Mouse (Mus musculus) intestine, postnatal 0 days (tissue): ENCODE measurements around the gene Ugt1a2. TPM values are rescaled to one million over a fixed set of nuclear protein-coding genes. Genes with fewer than 3 reads are reported as not detected.

ENCODE experiments used
- ATAC-seq: fragments of 200-750 bp; cut with Nextera tagmentation; 2 replicates; pipeline ENCODE4 v1.8.0; 2017; ENCODE audit warnings: mild to moderate bottlenecking, moderate TSS enrichment, moderate library complexity
- H3K27ac ChIP-seq: fragments of 300-500 bp; sonication (generic); 2 replicates; pipeline ENCODE4 v1.5.1; 2014; ENCODE audit warnings: mild to moderate bottlenecking, low read depth, low read length, moderate library complexity
- H3K27me3 ChIP-seq: fragments of 300-500 bp; sonication (generic); replicated peaks from 2 replicates; pipeline ENCODE4 v1.6.1; 2014; ENCODE audit warnings: low read length, mixed read lengths; ENCODE audit not compliant: control insufficient read depth, insufficient read depth
- H3K36me3 ChIP-seq: fragments of 300-500 bp; sonication (generic); 2 replicates; pipeline ENCODE4 v1.6.1; 2014; ENCODE audit warnings: mild to moderate bottlenecking, moderate library complexity; ENCODE audit not compliant: control insufficient read depth, insufficient read depth
- H3K4me1 ChIP-seq: fragments of 300-500 bp; sonication (generic); replicated peaks from 2 replicates; pipeline ENCODE4 v1.6.1; 2014; ENCODE audit warnings: antibody characterized with exemption, low read length, mixed read lengths; ENCODE audit not compliant: control insufficient read depth, insufficient read depth
- H3K4me2 ChIP-seq: fragments of 300-500 bp; sonication (generic); replicated peaks from 2 replicates; pipeline ENCODE4 v1.6.1; 2014; ENCODE audit warnings: low read depth, mild to moderate bottlenecking, moderate library complexity
- H3K4me3 ChIP-seq: fragments of 300-500 bp; sonication (generic); 2 replicates; pipeline ENCODE4 v1.5.1; 2014; ENCODE audit warnings: low read depth, low read length
- H3K9ac ChIP-seq: fragments of 300-500 bp; sonication (generic); 2 replicates; pipeline ENCODE4 v1.6.1; 2014; ENCODE audit warnings: mild to moderate bottlenecking, low read depth, low read length
- H3K9me3 ChIP-seq: fragments of 300-500 bp; sonication (generic); 2 replicates; pipeline ENCODE4 v1.6.1; 2016; ENCODE audit warnings: mixed run types; ENCODE audit not compliant: control insufficient read depth
- CTCF ChIP-seq: sonication (generic); IDR thresholded peaks from 2 replicates; pipeline ENCODE4 v1.5.1; 2016; ENCODE audit warnings: low read depth, mild to moderate bottlenecking, control low read depth, antibody characterized with exemption, moderate library complexity
- WGBS: fragments of 180-500 bp; shearing (Covaris S2); extraction: QIAGEN DNeasy Blood & Tissue Kit; methylation state at CpG from one replicate; pipeline ENCODE4 v1.1.7; 2014; 5-methylcytosine and 5-hydroxymethylcytosine counted together
- polyA plus RNA-seq: library from polyadenylated mRNA; unstranded; fragments of >200 nt; fragmentation: Nextera tagmentation; extraction: Ambion mirVana; gene quantifications from 2 replicates; pipeline ENCODE4 v1.2.1, GENCODE M21; 2015

The Ugt1a2 gene
- polyA plus RNA-seq, 1 experiment from 2014 or later: 0.05 TPM

DNA sequence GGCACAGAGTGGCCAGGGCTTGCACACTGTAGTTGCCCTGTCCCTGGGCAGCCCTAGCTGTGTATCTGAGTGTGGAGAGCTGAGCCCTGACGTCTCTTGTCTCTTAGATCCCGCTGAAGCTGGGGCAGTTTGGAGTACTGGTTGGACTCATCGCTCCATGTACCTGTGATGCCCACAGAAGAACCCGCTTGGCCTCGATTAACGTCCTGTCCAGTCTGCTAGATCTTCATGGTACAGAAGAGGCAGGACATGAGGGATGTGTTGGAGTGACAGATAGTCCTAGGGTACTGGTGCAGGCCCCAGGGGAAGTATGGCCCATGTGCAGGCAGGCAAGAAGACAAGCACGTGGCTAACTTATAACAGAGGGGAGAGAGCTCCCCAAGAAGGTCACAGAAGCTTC, 49.2 kb downstream of the Ugt1a2 start:
- Histone ChIP-seq H3K27me3 (no peaks in the 10 kb centered on the region), H3K4me3 (no peak overlapping the region), H3K9ac (no peak overlapping the region), H3K4me2 (no peak overlapping the region), H3K9me3 (peaks cover 43% of the 10 kb centered on the region), H3K4me1 (no peaks in the 10 kb centered on the region), H3K36me3 (no peaks in the 10 kb centered on the region), H3K27ac (no peak overlapping the region)
- TF ChIP-seq CTCF: no peak
- 80% methylated on average over 7 of the region's 7 CpGs for WGBS
- no peak for ATAC-seq

DNA sequence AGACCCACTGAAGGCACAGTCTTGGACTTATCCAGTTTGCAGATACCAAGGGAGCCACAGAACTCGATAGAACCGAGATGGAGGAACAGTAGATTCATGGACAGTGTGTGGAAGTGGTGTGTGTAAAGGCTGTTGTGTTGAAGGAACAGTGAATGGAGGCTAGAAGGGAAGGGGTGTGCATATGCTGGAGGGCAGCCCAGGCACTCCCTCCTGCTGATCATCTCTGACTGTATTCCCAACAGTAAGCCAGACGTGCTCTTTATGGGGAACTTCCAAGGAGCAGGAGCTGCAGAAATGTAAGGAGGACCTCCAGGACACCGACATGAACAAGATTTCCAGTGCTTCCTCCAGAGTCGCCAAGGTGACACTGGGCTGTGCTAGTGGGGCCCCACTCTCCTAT, 49.6 kb downstream of the Ugt1a2 start:
- Histone ChIP-seq H3K4me3 (no peak overlapping the region), H3K27me3 (no peaks in the 10 kb centered on the region), H3K9me3 (peaks cover 43% of the 10 kb centered on the region), H3K36me3 (no peaks in the 10 kb centered on the region), H3K4me2 (no peak overlapping the region), H3K4me1 (no peaks in the 10 kb centered on the region), H3K9ac (no peak overlapping the region), H3K27ac (no peak overlapping the region)
- TF ChIP-seq CTCF: no peak
- 78% methylated on average over 5 of the region's 5 CpGs for WGBS
- ATAC-seq: no peak

DNA sequence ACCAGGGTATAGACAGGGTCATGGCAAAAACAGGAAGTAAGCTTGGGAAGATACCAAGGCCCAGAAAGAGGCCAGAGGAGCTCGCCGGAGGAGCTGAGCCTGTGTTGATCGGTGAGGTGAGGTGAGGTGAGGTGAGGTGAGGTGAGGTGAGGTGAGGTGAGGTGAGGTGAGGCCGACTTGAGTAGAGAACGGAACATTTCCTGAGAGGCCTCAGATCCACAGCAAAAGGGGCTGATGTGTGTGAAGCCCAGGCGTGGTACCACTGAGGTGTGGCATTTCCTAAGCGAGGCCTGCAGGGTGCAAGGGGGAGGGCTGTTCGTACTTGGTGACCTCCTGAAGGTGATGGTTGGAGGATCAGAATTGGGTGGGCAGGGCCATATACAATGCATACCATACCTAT, 52.7 kb downstream of the Ugt1a2 start:
- TF ChIP-seq CTCF: no peak
- peak; percentile 17; the same call in 1 of the 2 replicates for ATAC-seq
- WGBS: 66% methylated on average over 8 of the region's 8 CpGs
- Histone ChIP-seq H3K36me3 (no peaks in the 10 kb centered on the region), H3K4me3 (no peak overlapping the region), H3K4me2 (no peak overlapping the region), H3K9ac (no peak overlapping the region), H3K9me3 (peaks cover 25% of the 10 kb centered on the region), H3K27me3 (no peaks in the 10 kb centered on the region), H3K4me1 (no peaks in the 10 kb centered on the region), H3K27ac (no peak overlapping the region)

DNA sequence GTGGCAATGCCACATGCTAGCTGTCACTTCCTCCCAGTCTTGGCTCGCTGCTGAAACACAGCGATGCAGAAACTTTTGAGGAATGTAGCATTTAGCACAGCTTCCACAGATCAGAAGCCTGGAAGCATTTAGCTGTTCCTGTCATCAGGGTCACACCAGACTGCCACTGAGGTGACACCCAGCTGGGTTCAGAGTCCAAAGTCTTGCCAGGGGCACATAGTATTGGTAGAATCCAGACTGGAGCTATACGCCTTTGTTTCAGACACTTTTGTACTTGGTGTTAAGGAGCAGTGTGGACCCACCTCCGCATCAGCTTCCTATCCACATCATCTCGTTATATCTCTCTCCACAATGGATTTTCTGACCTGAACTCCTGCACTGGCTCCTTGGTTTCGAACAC, 53.1 kb downstream of the Ugt1a2 start:
- H3K4me3 ChIP-seq: no peak overlapping the region
- no peaks in the 10 kb centered on the region for H3K4me1 ChIP-seq
- no peak overlapping the region for H3K27ac ChIP-seq
- no peak for TF ChIP-seq CTCF
- peak; percentile 44 for ATAC-seq
- H3K27me3 ChIP-seq: no peaks in the 10 kb centered on the region
- WGBS: 69% methylated on average over 6 of the region's 6 CpGs
- H3K36me3 ChIP-seq: no peaks in the 10 kb centered on the region
- no peak overlapping the region for H3K4me2 ChIP-seq
- no peak overlapping the region for H3K9ac ChIP-seq
- H3K9me3 ChIP-seq: peaks cover 25% of the 10 kb centered on the region

DNA sequence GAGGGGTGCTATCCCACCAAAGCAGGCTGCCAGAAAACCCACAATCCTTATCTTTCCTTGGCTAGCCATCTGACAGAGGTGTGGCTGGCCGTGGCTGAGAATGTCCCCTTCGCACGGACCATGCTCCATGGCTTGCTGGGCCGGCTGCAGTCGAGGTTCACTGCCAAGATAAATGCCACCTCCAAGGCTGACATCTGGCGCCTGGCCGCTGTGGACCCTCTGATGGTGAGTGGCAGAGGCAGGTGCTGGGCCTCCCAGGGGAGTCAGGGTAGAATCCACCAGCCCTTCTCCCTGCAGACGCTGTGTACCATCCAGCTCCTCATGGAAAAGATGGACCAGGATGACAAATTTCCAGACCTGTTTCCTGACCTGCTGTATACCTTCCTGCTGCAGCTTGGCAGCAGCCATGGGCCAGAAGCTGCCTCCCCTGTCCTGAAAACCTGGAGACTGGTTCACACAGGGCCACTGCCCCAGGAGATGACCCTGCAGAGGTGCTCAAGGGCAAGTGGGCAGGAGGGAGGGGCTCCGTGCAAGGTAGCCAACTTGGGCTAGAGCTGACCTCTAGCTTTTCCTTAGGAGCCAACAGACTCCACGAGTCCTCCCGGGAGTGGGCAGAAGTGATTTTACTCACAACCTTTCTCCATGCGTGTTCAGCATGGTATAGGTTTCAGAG, 54.5 kb downstream of the Ugt1a2 start:
- Histone ChIP-seq H3K9ac (no peak overlapping the region), H3K27me3 (no peaks in the 10 kb centered on the region), H3K4me1 (peaks cover 3% of the 10 kb centered on the region), H3K4me3 (no peak overlapping the region), H3K9me3 (peaks cover 22% of the 10 kb centered on the region), H3K4me2 (no peak overlapping the region), H3K36me3 (peaks cover 7% of the 10 kb centered on the region; the same call in 1 of the 2 replicates), H3K27ac (no peak overlapping the region)
- WGBS: 85% methylated on average over 12 of the region's 12 CpGs
- TF ChIP-seq CTCF: no peak
- no peak for ATAC-seq

DNA sequence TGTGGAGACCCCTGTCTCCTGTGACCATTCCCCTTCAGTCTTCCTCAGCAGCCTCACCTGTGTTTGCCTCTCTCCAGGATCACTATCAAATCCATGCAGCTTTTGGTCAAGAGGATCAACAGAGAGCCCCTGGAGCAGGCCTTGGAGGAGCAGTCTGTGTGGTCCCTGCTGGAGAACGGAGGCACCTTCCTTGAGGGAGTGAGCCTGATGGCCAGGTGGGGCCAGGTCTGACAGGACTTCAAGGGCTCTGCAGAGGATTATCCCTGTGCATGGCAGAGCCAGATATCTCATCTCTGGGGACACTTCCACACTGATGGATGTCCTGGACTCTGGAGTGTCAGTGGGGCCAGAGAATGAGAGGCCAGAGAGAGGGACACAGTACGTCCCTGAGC, 55.1 kb downstream of the Ugt1a2 start:
- no peak for TF ChIP-seq CTCF
- no peak overlapping the region for H3K9ac ChIP-seq

More for the DNA sequence above, 55.1 kb downstream of the Ugt1a2 start:
- H3K4me2 ChIP-seq: no peak overlapping the region
- no peaks in the 10 kb centered on the region for H3K27me3 ChIP-seq
- no peak overlapping the region for H3K27ac ChIP-seq
- H3K4me1 ChIP-seq: peaks cover 8% of the 10 kb centered on the region
- 59% methylated on average over 2 of the region's 2 CpGs for WGBS
- no peak for ATAC-seq
- peaks cover 12% of the 10 kb centered on the region for H3K36me3 ChIP-seq
- peaks cover 18% of the 10 kb centered on the region; the same call in 1 of the 2 replicates for H3K9me3 ChIP-seq
- H3K4me3 ChIP-seq: no peak overlapping the region
